Mouse (Mus musculus) neural tube, embryonic 15.5 days (tissue): ENCODE measurements at regions not wholly inside any gene's neighbourhood (a gene's known extent, or its start where the extent isn't known, plus 50 kb on each side); places are given as distances from the start of the nearest gene placed in this dataset.
A peak's percentile ranks its signal among the peaks of the same experiment; 100 is the strongest.
"Not testable (repeated sequence)": the region's sequence is repeated elsewhere in the genome, so short reads cannot be mapped to it uniquely, and the experiment has no call there.

Experiments used
- ATAC-seq: fragments of 200-750 bp; cut with Nextera tagmentation; 2 replicates; pipeline ENCODE4 v1.8.0; 2017; ENCODE audit warnings: mild to moderate bottlenecking, moderate TSS enrichment, moderate library complexity; ENCODE audit not compliant: low FRiP score
- H3K27ac ChIP-seq: fragments of 300-500 bp; sonication (generic); replicated peaks from 2 replicates; pipeline ENCODE4 v1.5.1; 2015; ENCODE audit warnings: mild to moderate bottlenecking, inconsistent platforms
- H3K27me3 ChIP-seq: fragments of 300-500 bp; sonication (generic); replicated peaks from 2 replicates; pipeline ENCODE4 v1.6.1; 2015; ENCODE audit warnings: inconsistent platforms
- H3K36me3 ChIP-seq: fragments of 300-500 bp; sonication (generic); 2 replicates; pipeline ENCODE4 v1.6.1; 2015; ENCODE audit warnings: inconsistent platforms
- H3K4me1 ChIP-seq: fragments of 300-500 bp; sonication (generic); 2 replicates; pipeline ENCODE4 v1.6.1; 2015; ENCODE audit warnings: inconsistent platforms
- H3K4me2 ChIP-seq: fragments of 300-500 bp; sonication (generic); 2 replicates; pipeline ENCODE4 v1.6.1; 2015; ENCODE audit warnings: inconsistent platforms, mild to moderate bottlenecking, moderate library complexity
- H3K4me3 ChIP-seq: fragments of 300-500 bp; sonication (generic); replicated peaks from 2 replicates; pipeline ENCODE4 v1.5.1; 2015; ENCODE audit warnings: mild to moderate bottlenecking, inconsistent platforms
- H3K9ac ChIP-seq: fragments of 300-500 bp; sonication (generic); replicated peaks from 2 replicates; pipeline ENCODE4 v1.6.1; 2015; ENCODE audit warnings: mild to moderate bottlenecking, inconsistent platforms
- H3K9me3 ChIP-seq: fragments of 300-500 bp; sonication (generic); replicated peaks from 2 replicates; pipeline ENCODE4 v1.6.1; 2016; ENCODE audit warnings: inconsistent platforms
- WGBS: fragments of 180-500 bp; shearing (Covaris S2); methylation state at CpG from one replicate; pipeline ENCODE4 v1.1.7; 2015; ENCODE audit warnings: mixed read lengths; 5-methylcytosine and 5-hydroxymethylcytosine counted together

- no peaks in the 10 kb centered on the region for H3K27me3 ChIP-seq
- H3K9ac ChIP-seq: 0 out of 2 replicates have a peak overlapping the region, but pooled peaks have one; percentile 21
- H3K4me3 ChIP-seq: peak overlapping the region; percentile 34
- no peaks in the 10 kb centered on the region for H3K36me3 ChIP-seq
- H3K4me2 ChIP-seq: peak overlapping the region; percentile 56
- peaks cover 3% of the 10 kb centered on the region; the same call in 1 of the 2 replicates for H3K4me1 ChIP-seq
- ATAC-seq: peak; percentile 91
- no peaks in the 10 kb centered on the region for H3K9me3 ChIP-seq
- 4% methylated on average over 18 of the region's 18 CpGs for WGBS
- no peak overlapping the region for H3K27ac ChIP-seq
These were observed 85.6 kb upstream of the Nt5e start for GRCm38 (mm10) chr9:88241203-88241995.

DNA sequence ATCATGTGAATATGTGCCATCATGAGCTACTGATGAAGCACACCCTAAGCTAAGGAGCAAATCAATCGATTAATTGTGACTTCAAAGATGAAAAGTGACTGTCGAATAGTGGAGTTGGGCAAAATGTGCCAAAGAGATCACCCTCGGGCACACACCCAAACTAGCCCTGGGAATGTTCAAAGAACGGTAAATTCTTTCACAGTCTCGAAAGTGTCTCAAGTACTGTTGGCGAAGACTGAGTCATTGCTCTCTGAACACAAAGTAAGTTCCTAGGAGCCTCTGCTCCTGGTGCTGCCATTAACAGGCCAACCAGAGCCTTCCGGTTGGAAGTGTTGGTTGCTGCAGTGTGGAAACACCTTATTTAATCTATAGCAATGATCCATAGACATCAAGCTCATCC lies 84.5 kb upstream of the Nt5e start:
- H3K4me1 ChIP-seq: peaks cover 3% of the 10 kb centered on the region; the same call in 1 of the 2 replicates
- 85% methylated on average over 7 of the region's 7 CpGs for WGBS
- H3K9me3 ChIP-seq: no peaks in the 10 kb centered on the region
- no peaks in the 10 kb centered on the region for H3K27me3 ChIP-seq
- no peak overlapping the region for H3K4me3 ChIP-seq
- no peak for ATAC-seq
- H3K4me2 ChIP-seq: no peak overlapping the region
- no peaks in the 10 kb centered on the region for H3K36me3 ChIP-seq
- no peak overlapping the region for H3K9ac ChIP-seq
- no peak overlapping the region for H3K27ac ChIP-seq

DNA sequence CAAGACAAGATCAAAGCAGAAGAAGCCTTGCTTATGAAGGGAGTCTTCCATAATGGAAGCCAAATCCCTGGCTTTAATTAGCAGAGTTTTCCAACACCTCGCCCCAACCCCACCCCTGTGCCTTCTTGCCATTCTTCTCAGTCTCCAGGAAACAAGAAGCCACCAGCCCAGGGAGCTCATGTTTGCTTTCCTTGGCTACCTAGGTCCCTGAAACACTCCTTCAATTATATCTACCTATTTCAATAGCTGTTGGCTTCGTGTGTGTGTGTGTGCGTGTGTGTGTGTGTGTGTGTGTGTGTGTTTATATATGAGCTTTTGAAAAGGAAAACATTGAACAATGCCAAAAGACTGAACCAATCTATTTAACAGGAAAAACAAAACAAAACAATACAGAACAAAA lies 82.5 kb upstream of the Nt5e start:
- WGBS: 78% methylated on average over 3 of the region's 3 CpGs
- Histone ChIP-seq H3K27ac (no peak overlapping the region), H3K4me3 (no peak overlapping the region), H3K27me3 (no peaks in the 10 kb centered on the region), H3K4me1 (peaks cover 3% of the 10 kb centered on the region; the same call in 1 of the 2 replicates), H3K4me2 (no peak overlapping the region), H3K9ac (no peak overlapping the region), H3K36me3 (no peaks in the 10 kb centered on the region), H3K9me3 (no peaks in the 10 kb centered on the region)
- no peak for ATAC-seq

DNA sequence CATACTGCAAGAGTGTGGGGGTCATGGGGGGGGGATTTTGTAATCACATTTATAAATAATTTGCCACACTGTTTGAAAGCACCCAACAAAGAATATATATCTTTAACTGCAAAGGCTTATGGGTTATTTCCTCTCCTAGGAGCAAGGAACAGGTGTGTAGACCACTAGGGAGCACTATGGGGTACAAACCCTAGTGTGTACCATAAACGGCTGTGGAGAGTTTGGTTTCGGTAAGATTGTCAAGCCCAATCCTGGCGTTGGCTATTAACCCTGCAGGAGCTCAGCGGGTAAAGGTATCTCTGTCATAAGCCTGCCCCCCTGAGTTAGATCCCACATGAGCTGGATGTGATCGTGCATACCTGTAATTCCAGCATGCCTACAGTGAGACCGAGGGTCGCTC lies 71.0 kb upstream of the Nt5e start:
- H3K9me3 ChIP-seq: no peaks in the 10 kb centered on the region
- H3K4me2 ChIP-seq: no peak overlapping the region
- no peak overlapping the region for H3K4me3 ChIP-seq
- H3K27me3 ChIP-seq: no peaks in the 10 kb centered on the region
- H3K36me3 ChIP-seq: no peaks in the 10 kb centered on the region
- H3K4me1 ChIP-seq: no peaks in the 10 kb centered on the region
- H3K27ac ChIP-seq: no peak overlapping the region
- H3K9ac ChIP-seq: no peak overlapping the region
- no peak for ATAC-seq
- 79% methylated on average over 7 of the region's 7 CpGs for WGBS

DNA sequence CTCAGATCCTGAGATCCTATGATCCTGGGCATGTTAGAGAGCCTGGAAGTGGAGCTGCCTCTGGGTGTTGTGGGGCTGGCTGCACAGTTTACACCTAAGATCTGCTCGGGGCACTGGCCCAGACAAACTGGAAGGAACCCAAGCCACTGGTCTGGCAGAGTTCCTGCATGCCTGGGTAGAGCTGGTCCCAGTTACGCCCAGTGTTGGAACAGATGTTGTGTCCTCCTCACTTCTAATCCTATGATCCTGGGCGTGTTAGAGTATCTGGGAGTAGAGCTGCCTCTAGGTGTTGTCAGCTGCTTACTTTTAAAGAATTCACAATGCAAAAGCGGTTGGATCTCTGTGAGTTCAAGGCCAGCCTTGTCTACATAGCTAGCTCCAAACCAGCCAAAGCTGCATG lies 67.4 kb upstream of the Nt5e start:
- Histone ChIP-seq H3K27ac (no peak overlapping the region), H3K4me2 (no peak overlapping the region), H3K9me3 (no peaks in the 10 kb centered on the region), H3K4me3 (no peak overlapping the region), H3K9ac (no peak overlapping the region), H3K4me1 (no peaks in the 10 kb centered on the region), H3K27me3 (no peaks in the 10 kb centered on the region), H3K36me3 (no peaks in the 10 kb centered on the region)
- 84% methylated on average over 4 of the region's 4 CpGs for WGBS
- ATAC-seq: no peak

- no peak overlapping the region for H3K4me3 ChIP-seq
- H3K27ac ChIP-seq: no peak overlapping the region
- WGBS: 85% methylated on average over 2 of the region's 2 CpGs
- ATAC-seq: no peak
- H3K9me3 ChIP-seq: no peaks in the 10 kb centered on the region
- H3K9ac ChIP-seq: no peak overlapping the region
- no peaks in the 10 kb centered on the region for H3K4me1 ChIP-seq
- no peak overlapping the region for H3K4me2 ChIP-seq
- no peaks in the 10 kb centered on the region for H3K27me3 ChIP-seq
- no peaks in the 10 kb centered on the region for H3K36me3 ChIP-seq
These were observed 66.8 kb upstream of the Nt5e start for GRCm38 (mm10) chr9:88260072-88260635.

GRCm38 (mm10) chr9:88262461-88262860 lies 64.5 kb upstream of the Nt5e start:
- H3K9ac ChIP-seq: no peak overlapping the region
- H3K27ac ChIP-seq: no peak overlapping the region
- 67% methylated on average over 3 of the region's 3 CpGs for WGBS
- no peaks in the 10 kb centered on the region for H3K4me1 ChIP-seq
- no peaks in the 10 kb centered on the region for H3K36me3 ChIP-seq
- no peak overlapping the region for H3K4me2 ChIP-seq
- no peak for ATAC-seq
- H3K27me3 ChIP-seq: no peaks in the 10 kb centered on the region
- no peak overlapping the region for H3K4me3 ChIP-seq
- H3K9me3 ChIP-seq: no peaks in the 10 kb centered on the region

- H3K9ac ChIP-seq, H3K4me1 ChIP-seq, H3K27me3 ChIP-seq, H3K27ac ChIP-seq, ATAC-seq, H3K4me2 ChIP-seq, H3K36me3 ChIP-seq, H3K4me3 ChIP-seq, H3K9me3 ChIP-seq: not testable (repeated sequence)
- WGBS: 88% methylated on average over 1 of the region's 1 CpGs
These were observed 60.7 kb upstream of the Nt5e start for GRCm38 (mm10) chr9:88266346-88266745.

GRCm38 (mm10) chr9:88268811-88269210 lies 58.2 kb upstream of the Nt5e start:
- 81% methylated on average over 2 of the region's 2 CpGs for WGBS
- Histone ChIP-seq H3K4me2 (no peak overlapping the region), H3K4me1 (no peaks in the 10 kb centered on the region), H3K9ac (no peak overlapping the region), H3K36me3 (no peaks in the 10 kb centered on the region), H3K27ac (no peak overlapping the region), H3K27me3 (no peaks in the 10 kb centered on the region), H3K9me3 (no peaks in the 10 kb centered on the region), H3K4me3 (no peak overlapping the region)
- ATAC-seq: no peak

GRCm38 (mm10) chr9:88269216-88269615 lies 57.8 kb upstream of the Nt5e start:
- Histone ChIP-seq H3K36me3 (no peaks in the 10 kb centered on the region), H3K9me3 (no peaks in the 10 kb centered on the region), H3K9ac (no peak overlapping the region), H3K4me3 (no peak overlapping the region), H3K4me1 (no peaks in the 10 kb centered on the region), H3K27ac (no peak overlapping the region), H3K27me3 (no peaks in the 10 kb centered on the region), H3K4me2 (no peak overlapping the region)
- ATAC-seq: no peak
- WGBS: 84% methylated on average over 5 of the region's 5 CpGs

GRCm38 (mm10) chr9:88270836-88271235 lies 56.2 kb upstream of the Nt5e start:
- no peak overlapping the region for H3K9ac ChIP-seq
- WGBS: 89% methylated on average over 1 of the region's 1 CpGs

DNA sequence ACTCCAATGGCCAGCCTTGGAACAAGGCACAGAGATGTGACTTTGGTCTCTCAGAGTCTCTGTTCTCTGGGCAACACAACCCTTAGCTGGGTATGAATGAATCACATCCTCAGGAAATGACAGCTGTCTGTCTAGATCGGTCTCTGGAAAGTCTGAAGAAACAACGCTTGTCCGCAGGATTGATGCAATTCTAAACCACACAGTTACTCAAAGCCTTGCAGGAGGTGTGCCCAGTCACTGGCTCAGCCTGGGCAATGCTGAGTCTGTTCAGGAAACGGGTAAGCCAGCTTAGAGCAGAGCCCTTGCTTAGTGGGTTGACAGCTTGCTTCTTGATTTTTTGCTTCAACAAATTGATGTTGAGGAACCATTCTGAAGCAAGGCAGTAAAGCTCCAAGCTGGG lies 53.7 kb upstream of the Nt5e start:
- Histone ChIP-seq H3K9me3 (no peaks in the 10 kb centered on the region), H3K27ac (no peak overlapping the region), H3K4me1 (no peaks in the 10 kb centered on the region), H3K4me2 (no peak overlapping the region), H3K27me3 (no peaks in the 10 kb centered on the region), H3K4me3 (no peak overlapping the region), H3K36me3 (no peaks in the 10 kb centered on the region), H3K9ac (no peak overlapping the region)
- ATAC-seq: no peak
- 87% methylated on average over 4 of the region's 4 CpGs for WGBS

More at GRCm38 (mm10) chr9:88270836-88271235, 56.2 kb upstream of the Nt5e start:
- Histone ChIP-seq H3K4me1 (no peaks in the 10 kb centered on the region), H3K27me3 (no peaks in the 10 kb centered on the region), H3K27ac (no peak overlapping the region), H3K36me3 (no peaks in the 10 kb centered on the region), H3K9me3 (no peaks in the 10 kb centered on the region), H3K4me3 (no peak overlapping the region), H3K4me2 (no peak overlapping the region)
- ATAC-seq: no peak
